Mouse (Mus musculus) CD4-positive helper T cell, adult 2 months (primary cell): ENCODE measurements around the gene Smarcb1.

ENCODE experiments used
- DNase-seq: peaks from one replicate; pipeline ENCODE4 v3.0.0-alpha.2; 2012; ENCODE audit warnings: low read depth, missing footprints, low spot score

Gene Smarcb1

DNA sequence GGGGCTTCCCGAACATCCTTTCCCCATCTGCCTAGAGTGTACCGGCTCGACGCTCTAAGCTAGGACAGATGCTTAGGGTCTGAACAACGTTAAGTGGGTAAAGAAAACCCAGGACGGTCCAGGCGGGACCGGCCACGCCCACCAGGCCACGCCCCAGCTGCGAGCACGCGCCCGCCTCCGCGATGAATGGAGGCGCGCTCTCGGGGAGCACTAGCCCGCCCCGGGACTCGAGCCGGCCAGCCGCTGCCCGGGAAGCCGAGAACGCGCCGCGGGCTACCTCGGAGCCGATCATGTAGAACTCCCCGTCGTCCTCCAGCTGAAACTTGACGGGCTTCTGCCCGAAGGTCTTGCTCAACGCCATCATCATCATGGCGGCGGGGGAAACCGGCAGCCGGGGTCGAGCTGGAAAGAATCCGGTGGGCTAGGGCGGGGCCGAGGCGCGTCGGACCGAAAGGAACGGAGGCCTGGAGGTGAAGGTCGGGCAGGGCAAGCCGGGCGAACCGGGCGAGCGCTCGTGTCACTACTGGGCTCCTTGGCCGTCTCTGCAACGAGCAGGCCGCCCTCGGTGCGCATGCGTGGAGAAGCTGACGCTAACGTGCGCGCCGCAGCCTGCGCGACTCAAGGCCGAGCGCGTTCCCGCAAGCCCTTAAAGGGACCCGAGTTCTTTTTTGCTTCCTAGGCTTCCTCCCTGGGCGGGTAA lies at the start of gene Smarcb1:
Gene Smarcb1 (minus strand): TSS at position 592 of the 700 bp plus-strand sequence.
- DNase-seq, result peak; percentile 95

DNA sequence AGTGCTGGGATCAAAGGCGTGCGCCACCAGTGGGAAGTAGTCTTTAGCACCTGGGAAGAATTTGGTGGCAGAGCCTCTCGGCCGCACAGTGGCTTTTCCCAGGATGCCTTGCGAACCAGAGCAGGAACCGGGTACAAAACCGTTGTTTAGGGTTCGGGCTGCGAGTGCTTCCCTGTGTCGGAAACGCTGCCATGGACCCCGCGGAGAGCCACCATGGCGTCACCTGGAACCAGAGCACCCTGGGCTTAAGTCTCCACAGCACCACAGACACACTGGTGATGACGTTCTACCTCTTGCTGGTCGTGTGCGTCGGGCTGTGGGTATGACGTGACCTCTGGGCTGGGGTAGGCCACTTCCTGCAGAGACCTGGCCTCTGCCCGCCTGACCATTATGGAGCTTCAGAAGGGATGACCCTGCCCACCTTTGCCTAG lies 33.0 kb upstream of the Smarcb1 start, which contains the start of gene Gm5134:
Gene Gm5134 (plus strand): TSS at position 134 of the 431 bp plus-strand sequence.
- peak; percentile 48 for DNase-seq

- peak; percentile 82 for DNase-seq
Measured at GRCm38 (mm10) chr10:75951424-75952050, 30.1 kb upstream of the Smarcb1 start.

DNA sequence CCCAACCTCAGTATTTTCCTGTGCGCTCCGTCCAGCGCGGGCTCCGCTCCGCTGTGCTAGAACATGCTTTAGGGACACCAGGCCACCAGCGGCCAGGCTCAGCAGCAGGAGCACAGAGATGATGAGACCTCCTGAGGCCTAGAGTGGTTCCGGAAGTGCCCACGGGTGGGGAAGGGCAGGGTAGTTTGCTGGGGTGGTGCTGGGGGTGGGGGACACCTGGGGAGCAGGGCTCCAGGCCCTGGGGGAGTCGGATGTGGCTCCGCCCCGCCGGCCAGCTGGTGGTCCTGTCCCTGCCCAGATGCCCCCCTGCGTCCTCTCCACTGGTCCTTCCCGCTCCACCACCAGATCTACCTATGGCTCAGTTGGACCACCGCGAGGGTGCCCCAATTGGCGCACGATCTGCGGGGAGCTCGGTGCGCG lies 29.4 kb upstream of the Smarcb1 start:
- DNase-seq, result no peak

GRCm38 (mm10) chr10:75949053-75950045 lies 27.9 kb upstream of the Smarcb1 start:
- no peak for DNase-seq

DNA sequence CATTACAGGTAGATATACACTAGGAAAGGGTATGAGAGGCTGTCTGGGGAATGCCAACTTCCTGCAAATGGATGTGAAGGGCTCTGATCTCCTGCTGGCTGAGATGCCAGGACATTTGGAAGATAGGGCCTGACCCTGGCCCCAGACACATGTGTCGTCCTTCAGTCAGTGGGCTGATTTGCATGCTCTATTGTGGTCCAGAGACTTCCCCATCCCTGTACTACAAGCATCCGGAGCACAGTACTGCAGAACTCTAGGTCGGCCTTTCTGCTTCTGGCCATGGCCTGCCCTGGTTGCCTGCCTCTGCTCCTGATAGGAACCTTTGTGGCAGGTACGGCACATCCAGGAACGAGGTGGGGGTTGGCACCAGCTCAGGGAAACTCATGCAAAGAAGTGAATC lies 26.7 kb upstream of the Smarcb1 start:
- no peak for DNase-seq

DNA sequence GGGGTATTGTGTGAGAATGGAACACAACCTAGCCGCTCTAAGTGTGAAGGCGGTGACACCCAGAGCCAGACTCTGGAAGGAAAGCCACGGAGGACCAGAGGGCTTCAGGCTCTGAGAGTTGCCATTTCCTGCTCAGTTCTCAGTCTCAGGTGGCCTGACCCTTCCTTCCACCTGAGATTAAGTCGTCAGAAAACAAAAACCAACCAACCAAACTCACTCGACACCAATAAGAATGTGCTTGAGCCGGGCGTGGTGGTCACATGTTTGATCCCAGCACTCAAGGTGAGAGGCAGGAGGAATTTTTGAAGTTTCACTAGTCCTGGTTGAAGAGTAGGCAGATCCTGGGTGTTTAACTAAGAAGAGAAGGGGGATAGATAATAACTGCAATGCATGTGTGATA lies 24.5 kb upstream of the Smarcb1 start:
- DNase-seq, result no peak

DNA sequence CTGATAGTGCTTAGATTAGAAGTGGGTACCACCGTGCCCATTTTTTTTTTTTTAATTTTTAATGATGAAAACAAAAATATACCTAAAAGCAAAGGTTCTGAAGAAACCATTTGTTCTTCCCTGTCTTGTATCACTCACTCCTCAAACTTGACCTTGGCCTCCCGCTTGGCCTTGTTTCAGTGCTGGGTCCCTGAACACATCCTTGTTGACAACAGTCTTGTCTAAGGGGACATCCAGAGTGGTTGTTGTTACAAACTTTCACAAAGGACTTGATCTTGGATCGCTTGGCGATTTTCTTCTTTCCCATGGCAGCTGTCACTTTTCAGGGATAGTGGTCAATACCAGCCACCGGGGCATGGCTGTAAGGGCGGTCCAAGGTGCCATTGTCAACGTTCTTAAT lies 23.8 kb upstream of the Smarcb1 start:
- no peak for DNase-seq

GRCm38 (mm10) chr10:75944066-75944772 lies 22.8 kb upstream of the Smarcb1 start:
- no peak for DNase-seq

GRCm38 (mm10) chr10:75942736-75943477 lies 21.5 kb upstream of the Smarcb1 start, which contains the start of gene Vpreb3:
Gene Vpreb3, plus strand, starts transcription at chr10:75943057.
- no peak for DNase-seq

DNA sequence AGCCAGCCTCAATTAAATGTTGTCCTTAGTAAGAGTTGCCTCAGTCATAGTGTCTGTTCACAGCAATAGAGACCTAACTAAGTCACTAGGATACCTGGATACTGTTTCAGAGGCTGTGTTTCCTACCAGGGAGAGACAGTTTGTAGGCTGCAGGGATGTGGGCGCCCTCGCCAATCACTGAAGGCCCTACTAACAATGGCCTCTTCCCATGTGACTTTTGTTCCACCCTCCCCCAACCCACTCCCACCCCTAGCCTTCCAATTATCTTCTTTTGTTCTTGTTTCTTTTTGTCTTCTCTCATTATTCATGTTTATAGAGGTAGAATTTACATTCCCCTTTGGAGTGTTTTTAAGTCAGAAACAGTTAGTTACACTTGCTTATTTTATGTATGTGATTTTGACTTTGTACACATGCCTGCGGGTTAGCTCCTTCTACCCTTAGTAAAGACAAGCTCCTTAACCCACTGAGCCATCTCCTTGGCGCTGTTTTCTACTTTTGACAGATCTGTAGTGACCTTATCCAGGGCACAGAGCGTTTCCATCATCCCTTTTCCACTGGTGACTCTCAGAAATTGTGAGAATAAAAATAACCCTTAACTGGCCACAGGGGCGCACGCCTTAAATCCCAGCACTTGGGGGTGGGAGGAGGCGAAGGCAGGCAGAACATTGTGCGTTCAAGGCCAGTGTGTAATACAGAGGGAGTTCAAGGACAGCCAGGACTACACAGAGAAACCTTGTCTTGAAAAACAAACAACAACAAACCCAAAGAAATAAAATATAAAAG lies 19.8 kb upstream of the Smarcb1 start:
- no peak for DNase-seq

DNA sequence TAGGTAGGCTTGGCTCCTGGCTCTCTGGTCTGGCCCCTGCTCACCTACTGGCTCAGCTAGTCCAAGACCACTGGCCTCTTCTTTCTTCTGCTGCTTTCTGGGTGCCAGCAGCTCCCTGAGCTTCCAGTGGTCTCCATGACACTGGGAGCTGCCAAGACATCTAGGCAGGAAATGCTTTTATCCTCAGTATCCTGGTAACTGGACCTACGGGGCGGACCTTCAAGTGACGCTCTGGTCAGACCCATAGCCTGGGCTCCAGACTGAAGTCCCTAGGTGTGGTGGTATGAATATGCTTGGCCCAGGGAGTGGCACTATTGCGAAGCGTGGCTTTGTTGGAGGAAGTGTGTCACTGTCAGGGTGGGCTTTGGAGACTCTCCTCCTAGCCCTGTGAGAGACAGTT lies 19.1 kb upstream of the Smarcb1 start, which contains the start of gene Gm867:
Gene Gm867 (minus strand): TSS at position 153 of the 400 bp plus-strand sequence.
- DNase-seq, result no peak

GRCm38 (mm10) chr10:75939481-75940234 lies 18.2 kb upstream of the Smarcb1 start:
- DNase-seq, result no peak

DNA sequence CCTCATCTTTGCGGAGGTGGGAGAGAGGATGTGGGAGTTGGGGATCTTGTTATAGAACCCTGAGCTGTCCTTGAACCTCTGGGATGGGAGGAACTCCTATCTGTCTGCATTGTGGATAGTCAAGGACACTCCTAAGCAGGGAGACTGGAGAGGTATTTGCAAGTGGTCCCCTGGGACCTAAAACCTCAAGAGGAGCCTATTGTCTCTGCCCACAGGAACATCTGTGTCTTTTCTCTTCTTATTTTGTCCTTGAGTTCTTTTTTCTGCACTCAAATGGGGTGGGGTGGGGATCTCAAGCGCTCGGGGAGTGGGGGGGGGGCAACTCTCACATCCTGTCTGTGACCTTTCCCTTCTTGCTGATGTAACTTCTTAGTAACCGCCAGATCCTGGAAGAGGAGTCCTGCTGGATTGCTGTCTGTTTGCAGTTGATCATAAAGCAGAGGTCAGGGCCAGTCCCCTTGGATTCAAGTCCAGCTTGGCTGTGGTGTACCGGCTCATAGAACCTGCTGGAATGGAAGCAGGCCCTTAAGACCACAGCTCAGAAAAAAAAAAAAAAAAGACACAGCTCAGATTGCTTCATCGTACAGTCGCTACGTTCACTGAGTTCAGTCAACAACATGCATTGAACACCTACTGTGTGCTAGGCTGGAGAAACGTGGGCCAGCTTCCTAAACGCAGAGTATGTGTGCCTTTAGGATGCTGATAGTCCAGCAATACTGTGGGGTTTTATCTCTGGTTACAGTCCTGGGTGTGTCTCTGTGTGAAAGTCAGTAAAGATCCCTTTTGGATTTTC lies 16.6 kb upstream of the Smarcb1 start:
- no peak for DNase-seq

GRCm38 (mm10) chr10:75936909-75937667 lies 15.7 kb upstream of the Smarcb1 start:
- DNase-seq, result no peak

DNA sequence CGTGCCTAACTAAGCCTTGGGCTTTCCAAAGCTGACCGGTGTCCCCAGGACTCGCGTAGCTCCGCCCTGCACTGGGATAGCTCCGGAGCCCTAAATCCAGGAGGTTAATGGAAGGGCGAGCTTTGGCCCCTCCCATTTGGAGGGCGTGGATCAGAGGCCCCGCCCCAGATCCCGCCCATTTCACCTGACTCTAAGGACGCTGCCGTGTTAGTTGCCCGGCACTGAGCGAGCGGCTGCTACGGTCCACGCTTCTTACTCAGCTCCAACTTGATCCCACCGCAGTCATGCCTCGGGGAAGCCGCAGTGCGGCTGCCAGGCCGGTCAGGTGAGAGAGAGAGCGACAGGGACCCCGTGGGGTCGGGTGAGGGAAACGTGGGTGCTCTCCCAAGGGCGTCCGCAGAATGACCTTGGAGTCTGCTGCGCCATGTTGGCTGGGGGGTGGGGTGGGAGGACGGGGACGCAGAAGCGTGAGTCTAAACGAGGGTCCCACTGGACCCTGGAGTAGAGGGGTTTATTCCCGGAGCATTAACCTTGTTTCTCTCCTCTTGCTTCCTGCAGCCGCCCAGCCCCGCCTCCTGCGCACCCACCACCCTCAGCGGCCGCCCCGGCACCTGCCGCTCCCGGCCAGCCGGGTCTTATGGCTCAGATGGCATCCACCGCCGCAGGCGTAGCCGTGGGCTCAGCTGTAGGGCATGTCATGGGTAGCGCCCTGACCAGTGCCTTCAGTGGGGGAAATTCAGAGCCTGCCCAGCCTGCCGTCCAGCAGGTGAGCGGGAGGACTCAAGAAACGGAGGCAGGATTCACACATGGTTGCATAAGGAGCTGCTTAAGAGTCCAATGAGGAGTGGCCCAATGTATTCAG lies 14.5 kb upstream of the Smarcb1 start, which contains the start of gene Mmp11:
Gene Mmp11 (minus strand): TSS at position 817 of the 862 bp plus-strand sequence.
- DNase-seq, result peak; percentile 88
